Mouse (Mus musculus) cortical plate, adult 2 months (tissue): Measurements from ENCODE around the gene Ccdc181.

ENCODE experiments used
- CTCF ChIP-seq: fragments of 200-500 bp; IDR thresholded peaks from 2 replicates; pipeline ENCODE4 v1.5.1; 2011; ENCODE audit warnings: mild to moderate bottlenecking, control low read depth, low read length; ENCODE audit not compliant: insufficient read depth; ENCODE audit errors: extremely low read depth
- POLR2A ChIP-seq: fragments of 200-500 bp; IDR thresholded peaks from 2 replicates; pipeline ENCODE4 v1.6.1; 2011; ENCODE audit warnings: mild to moderate bottlenecking, low read length, control low read depth; ENCODE audit not compliant: insufficient read depth; ENCODE audit errors: extremely low read depth

- TF ChIP-seq POLR2A (no peak), CTCF (no peak)
Observed at GRCm38 (mm10) chr1:164279332-164279731, 3.9 kb downstream of the Ccdc181 start.
